Mouse (Mus musculus): ENCODE results near the gene Has1.

DNA sequence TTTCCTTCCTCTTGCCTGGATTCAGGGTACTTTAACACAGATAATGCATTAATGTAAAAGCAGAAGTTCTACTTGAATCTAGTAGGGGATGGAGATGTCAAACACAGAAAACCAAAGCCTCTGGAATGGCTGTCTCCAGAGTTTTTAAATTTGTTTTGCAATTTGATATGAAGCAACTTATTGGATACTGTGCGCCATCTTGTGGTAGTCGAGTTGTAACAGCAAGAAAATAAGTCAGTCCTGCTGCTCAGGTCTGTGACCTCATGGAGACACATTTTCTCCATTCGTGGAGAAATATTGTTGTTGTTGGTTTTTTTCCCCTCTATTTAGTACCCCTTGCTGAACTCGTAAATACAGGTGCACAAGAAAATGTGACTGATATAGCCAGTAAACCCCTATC lies 41.0 kb upstream of the Has1 start:
- TF ChIP-seq CTCF (IDR thresholded peaks at IDR 0.05; ENCODE audit: borderline replicate concordance, control insufficient read depth, extremely low read depth, insufficient read depth, low read length, poor library complexity) (no peak), POLR2A (IDR thresholded peaks at IDR 0.05; ENCODE audit: control insufficient read depth, extremely low read depth, insufficient read depth, low read length, poor library complexity) (no peak)
